Mouse (Mus musculus) midbrain, postnatal 0 days (tissue): ENCODE measurements around the gene Cpne8. TPM values are rescaled to one million over a fixed set of nuclear protein-coding genes. Genes with fewer than 3 reads are reported as not detected.
A peak's percentile ranks its signal among the peaks of the same experiment; 100 is the strongest.
"Not testable (repeated sequence)": the region's sequence is repeated elsewhere in the genome, so short reads cannot be mapped to it uniquely, and the experiment has no call there.

Source experiments
- ATAC-seq: fragments of 200-750 bp; cut with Nextera tagmentation; 2 replicates; pipeline ENCODE4 v1.8.0; 2017; ENCODE audit warnings: moderate number of reproducible peaks, mild to moderate bottlenecking, moderate TSS enrichment, moderate library complexity; ENCODE audit not compliant: low FRiP score
- DNase-seq: peaks from one replicate; pipeline ENCODE4 v3.0.0-alpha.2; 2015; ENCODE audit warnings: low spot score
- H3K27ac ChIP-seq: fragments of 300-500 bp; sonication (generic); 2 replicates; pipeline ENCODE4 v1.5.1; 2014; ENCODE audit warnings: low read depth, mild to moderate bottlenecking, low read length, mixed read lengths
- H3K27me3 ChIP-seq: fragments of 300-500 bp; sonication (generic); 2 replicates; pipeline ENCODE4 v1.6.1; 2014; ENCODE audit warnings: low read length, control low read depth, mixed read lengths; ENCODE audit not compliant: insufficient read depth
- H3K36me3 ChIP-seq: fragments of 300-500 bp; sonication (generic); 2 replicates; pipeline ENCODE4 v1.6.1; 2014; ENCODE audit warnings: low read length, control low read depth, mixed read lengths; ENCODE audit not compliant: insufficient read depth
- H3K4me1 ChIP-seq: fragments of 300-500 bp; sonication (generic); 2 replicates; pipeline ENCODE4 v1.6.1; 2014; ENCODE audit warnings: mild to moderate bottlenecking, control low read depth, antibody characterized with exemption, low read length, mixed read lengths; ENCODE audit not compliant: insufficient read depth
- H3K4me2 ChIP-seq: fragments of 300-500 bp; sonication (generic); 2 replicates; pipeline ENCODE4 v1.6.1; 2014; ENCODE audit warnings: low read depth, mild to moderate bottlenecking, low read length, mixed read lengths; ENCODE audit not compliant: poor library complexity, severe bottlenecking
- H3K4me3 ChIP-seq: fragments of 300-500 bp; sonication (generic); 2 replicates; pipeline ENCODE4 v1.5.1; 2014; ENCODE audit warnings: low read depth, mild to moderate bottlenecking, low read length, moderate library complexity
- H3K9ac ChIP-seq: fragments of 300-500 bp; sonication (generic); replicated peaks from 2 replicates; pipeline ENCODE4 v1.6.1; 2014; ENCODE audit warnings: mild to moderate bottlenecking, low read length, moderate library complexity, mixed read lengths; ENCODE audit not compliant: poor library complexity, severe bottlenecking
- H3K9me3 ChIP-seq: fragments of 300-500 bp; sonication (generic); 2 replicates; pipeline ENCODE4 v1.6.1; 2016; ENCODE audit warnings: low read length, control low read depth
- CTCF ChIP-seq: IDR thresholded peaks from 2 replicates; pipeline ENCODE4 v1.5.1; 2016; ENCODE audit warnings: antibody characterized with exemption, mild to moderate bottlenecking
- WGBS: fragments of 180-500 bp; shearing (Covaris S2); extraction: QIAGEN DNeasy Blood & Tissue Kit; methylation state at CpG from one replicate; pipeline ENCODE4 v1.1.7; 2014; 5-methylcytosine and 5-hydroxymethylcytosine counted together
- polyA plus RNA-seq: library from polyadenylated mRNA; unstranded; fragments of >200 nt; fragmentation: Nextera tagmentation; extraction: Ambion mirVana; gene quantifications from 2 replicates; pipeline ENCODE4 v1.2.1, GENCODE M21; 2015
- total RNA-seq: library from RNA; depleted of rRNA; stranded (reverse); fragments of >200 nt; gene quantifications from 2 replicates; pipeline ENCODE4 v1.2.3, GENCODE M21; 2014

Cpne8 gene
- total and polyA plus RNA-seq, 2 experiments from 2014 or later, result 10.0 to 18.1 TPM

DNA sequence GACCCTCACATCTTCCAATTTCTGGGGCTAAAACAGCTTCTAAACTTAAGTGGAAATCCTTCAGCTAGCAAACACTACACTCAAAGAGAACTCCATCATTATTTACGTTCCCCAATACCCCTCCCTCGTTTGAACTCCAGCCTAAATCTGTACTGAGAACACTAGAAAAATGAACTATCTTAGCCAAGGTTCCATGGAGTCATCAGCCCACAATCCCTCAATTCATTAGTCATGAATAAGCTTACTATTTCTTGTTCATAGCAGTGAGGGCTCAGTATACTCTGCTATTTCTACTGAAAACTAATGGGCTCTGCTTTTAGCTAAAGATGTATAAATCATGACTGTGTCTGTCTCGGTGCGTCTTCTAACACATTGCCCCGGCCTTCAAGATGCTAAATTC lies 55.0 kb downstream of the Cpne8 start:
- 82% methylated on average over 5 of the region's 5 CpGs for WGBS
- no peak for ATAC-seq
- no peak overlapping the region for H3K27ac ChIP-seq
- TF ChIP-seq CTCF, result no peak
- no peaks in the 10 kb centered on the region for H3K4me1 ChIP-seq
- no peak overlapping the region for H3K4me3 ChIP-seq
- no peak overlapping the region for H3K9ac ChIP-seq
- H3K9me3 ChIP-seq, result no peaks in the 10 kb centered on the region
- no peak for DNase-seq
- no peak overlapping the region for H3K4me2 ChIP-seq
- no peaks in the 10 kb centered on the region for H3K36me3 ChIP-seq
- H3K27me3 ChIP-seq, result no peaks in the 10 kb centered on the region

DNA sequence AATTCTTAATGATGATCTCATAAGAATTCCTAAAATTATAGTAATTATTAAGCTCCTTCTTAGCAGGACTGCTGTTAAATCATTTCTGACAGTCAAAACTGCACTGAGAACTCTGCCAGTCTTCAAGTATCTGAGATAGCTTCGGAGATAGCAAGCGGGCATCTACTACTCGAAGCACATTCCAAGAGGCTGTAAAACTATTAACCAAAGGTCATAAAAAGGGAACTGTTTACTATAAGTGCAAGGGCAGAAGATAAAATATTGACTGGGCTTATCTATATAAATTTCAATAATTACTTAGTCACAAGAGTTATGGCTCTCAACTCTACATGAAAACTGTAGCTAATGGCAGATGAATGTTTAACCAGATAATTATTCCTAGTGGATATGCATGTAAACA lies 57.2 kb downstream of the Cpne8 start:
- Histone ChIP-seq H3K27me3 (no peaks in the 10 kb centered on the region), H3K9me3 (no peaks in the 10 kb centered on the region), H3K4me1 (no peaks in the 10 kb centered on the region), H3K27ac (no peak overlapping the region), H3K4me3 (no peak overlapping the region), H3K36me3 (no peaks in the 10 kb centered on the region), H3K9ac (no peak overlapping the region), H3K4me2 (no peak overlapping the region)
- no peak for TF ChIP-seq CTCF
- no peak for ATAC-seq
- DNase-seq, result no peak
- 94% methylated on average over 3 of the region's 3 CpGs for WGBS

DNA sequence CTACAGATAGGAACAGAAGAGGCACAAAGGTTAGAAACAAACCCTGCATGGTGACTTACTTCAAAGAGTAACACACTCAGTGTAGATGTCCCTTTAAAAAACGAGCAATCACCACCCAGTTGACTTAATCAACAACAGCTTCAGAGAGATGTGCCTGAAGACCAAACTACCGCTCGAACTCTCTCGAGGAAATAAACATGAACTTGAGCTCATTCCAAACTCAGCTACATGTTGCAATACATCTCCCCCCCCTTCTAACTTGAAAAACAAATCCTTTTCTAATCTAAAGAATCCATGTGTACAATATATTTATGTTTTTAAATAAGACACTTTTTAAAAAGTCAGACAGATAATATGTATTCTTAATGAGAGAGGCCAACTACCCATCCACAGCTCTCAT lies 59.5 kb downstream of the Cpne8 start:
- TF ChIP-seq CTCF, result no peak
- WGBS, result 87% methylated on average over 4 of the region's 4 CpGs

DNA sequence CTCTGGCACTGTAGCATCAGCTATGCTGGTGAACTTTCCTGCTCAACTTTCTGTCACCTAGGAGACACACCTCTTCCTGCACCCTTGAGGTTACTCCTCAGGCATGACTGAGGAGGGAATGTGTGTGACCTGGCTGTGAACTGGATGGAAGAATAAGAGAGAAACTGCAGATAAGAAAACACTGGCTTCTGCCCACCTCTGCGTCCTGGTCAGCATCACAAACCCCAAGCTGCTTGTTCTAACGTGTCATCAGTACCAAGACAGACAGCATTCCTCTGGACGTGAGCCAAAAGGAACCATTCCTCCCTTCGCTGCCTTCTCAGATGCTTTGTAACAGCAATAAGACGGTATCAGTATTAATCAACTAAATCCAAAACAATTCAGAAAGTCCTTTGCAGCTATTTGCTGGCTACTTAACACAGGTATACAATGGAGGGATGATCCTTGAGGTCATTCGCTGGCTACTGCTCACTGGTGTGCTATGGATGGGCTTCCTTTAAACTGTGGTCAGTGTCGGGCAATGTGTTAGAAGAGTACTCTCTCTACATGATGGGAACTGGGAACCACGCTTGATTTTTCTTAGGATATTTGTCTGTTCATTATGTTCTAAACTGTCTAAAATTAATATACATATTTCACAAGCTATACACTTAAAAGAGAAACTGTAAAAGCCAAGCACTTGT lies 63.0 kb downstream of the Cpne8 start:
- WGBS, result 75% methylated on average over 8 of the region's 8 CpGs
- TF ChIP-seq CTCF, result no peak
- Histone ChIP-seq H3K4me2 (no peak overlapping the region), H3K4me3 (no peak overlapping the region), H3K9ac (no peak overlapping the region), H3K27ac (no peak overlapping the region), H3K9me3 (no peaks in the 10 kb centered on the region), H3K4me1 (no peaks in the 10 kb centered on the region), H3K27me3 (no peaks in the 10 kb centered on the region), H3K36me3 (no peaks in the 10 kb centered on the region)
- no peak for ATAC-seq
- DNase-seq, result no peak

More for the DNA sequence above, 59.5 kb downstream of the Cpne8 start:
- no peaks in the 10 kb centered on the region for H3K9me3 ChIP-seq
- H3K36me3 ChIP-seq, result no peaks in the 10 kb centered on the region
- no peak overlapping the region for H3K27ac ChIP-seq
- ATAC-seq, result no peak
- no peak for DNase-seq
- no peak overlapping the region for H3K4me3 ChIP-seq
- no peak overlapping the region for H3K9ac ChIP-seq
- H3K4me1 ChIP-seq, result no peaks in the 10 kb centered on the region
- no peaks in the 10 kb centered on the region for H3K27me3 ChIP-seq
- H3K4me2 ChIP-seq, result no peak overlapping the region

DNA sequence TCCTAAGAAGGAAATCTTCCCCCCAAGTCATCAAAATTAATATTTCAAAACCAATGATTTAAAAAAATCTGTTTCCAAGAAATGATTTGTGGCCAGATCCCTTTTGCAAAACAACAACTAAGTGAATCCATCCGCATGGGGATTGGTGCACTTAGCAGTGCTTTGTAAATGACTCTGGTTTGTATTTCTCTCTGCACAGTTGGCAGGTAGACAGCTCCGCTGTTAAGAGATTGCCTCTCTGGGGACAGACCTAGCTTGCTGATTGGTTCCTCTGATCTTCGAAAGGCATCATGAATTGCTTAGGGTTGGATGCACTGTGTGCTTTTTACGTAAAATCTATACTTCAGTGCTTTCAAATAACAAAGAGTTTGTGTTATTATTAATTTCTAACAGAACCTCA lies 68.5 kb downstream of the Cpne8 start:
- H3K27me3 ChIP-seq, H3K9me3 ChIP-seq, H3K36me3 ChIP-seq, H3K4me3 ChIP-seq, H3K4me1 ChIP-seq, H3K27ac ChIP-seq, ATAC-seq, H3K4me2 ChIP-seq, H3K9ac ChIP-seq: not testable (repeated sequence)
- 68% methylated on average over 4 of the region's 4 CpGs for WGBS
- peak; percentile 11 for DNase-seq

DNA sequence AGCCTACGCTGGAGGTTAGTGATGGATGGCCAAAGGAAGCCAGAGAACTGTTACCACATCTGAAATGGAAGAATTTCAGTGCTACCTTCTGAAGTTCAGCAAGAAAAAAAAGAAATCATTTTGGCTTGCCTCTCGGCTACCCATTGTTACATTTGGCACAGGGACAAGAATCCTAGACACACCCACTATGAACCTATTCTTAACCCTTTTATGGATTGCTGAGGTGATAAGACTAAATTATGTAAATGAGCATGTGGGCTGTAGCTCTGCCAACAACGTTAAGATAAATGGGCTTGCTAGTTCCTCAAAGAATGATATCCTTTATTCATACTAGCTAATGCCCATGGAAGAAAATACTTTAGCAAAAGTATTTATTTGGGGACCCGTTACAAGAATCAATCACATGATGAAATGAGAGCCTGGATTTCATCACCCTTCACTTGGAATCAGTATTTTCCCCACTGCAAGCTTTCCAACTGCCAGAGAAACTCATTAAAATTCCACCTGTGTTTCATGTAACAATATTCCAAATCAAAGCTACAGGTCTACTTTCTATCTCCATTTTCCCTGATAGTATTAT lies 69.3 kb downstream of the Cpne8 start:
- no peak for TF ChIP-seq CTCF
- WGBS, result 61% methylated on average over 4 of the region's 4 CpGs

More for the DNA sequence above, 69.3 kb downstream of the Cpne8 start:
- Histone ChIP-seq H3K9ac (no peak overlapping the region), H3K4me1 (no peaks in the 10 kb centered on the region), H3K4me3 (no peak overlapping the region), H3K27me3 (no peaks in the 10 kb centered on the region), H3K4me2 (no peak overlapping the region), H3K9me3 (no peaks in the 10 kb centered on the region), H3K27ac (no peak overlapping the region), H3K36me3 (no peaks in the 10 kb centered on the region)
- ATAC-seq (no peak), DNase-seq (no peak)
